Mouse (Mus musculus): Measurements from ENCODE around the gene Hand1.

- TF ChIP-seq POLR2A (IDR thresholded peaks at IDR 0.05; ENCODE audit: borderline replicate concordance, low read depth, low read length) (no peak), CTCF (IDR thresholded peaks at IDR 0.05; ENCODE audit: low read depth, low read length) (no peak)
Observed at GRCm38 (mm10) chr11:57799456-57799855, 33.2 kb downstream of the Hand1 start.

All from bone marrow macrophage, adult 2 months (primary cell).